Mouse (Mus musculus): ENCODE measurements at regions not wholly inside any gene's neighbourhood (a gene's known extent, or its start where the extent isn't known, plus 50 kb on each side); places are given as distances from the start of the nearest gene placed in this dataset.

GRCm38 (mm10) chr16:27138384-27138783 lies 146.9 kb upstream of the Gmnc start:
- DNase-seq (no peak), ATAC-seq (ENCODE audit: insufficient read depth) (no peak)
- no peaks in the 10 kb centered on the region for H3K27me3 ChIP-seq (ENCODE audit: insufficient read depth, low read length)
- no peaks in the 10 kb centered on the region for H3K9me3 ChIP-seq (ENCODE audit: low read depth, low read length)
- no peak for TF ChIP-seq CTCF (IDR thresholded peaks at IDR 0.05; ENCODE audit: low read depth)
- 84% methylated on average over 5 of the region's 5 CpGs for WGBS
- H3K4me2 ChIP-seq, result no peak overlapping the region
- no peak overlapping the region for H3K9ac ChIP-seq
- no peaks in the 10 kb centered on the region for H3K4me1 ChIP-seq (ENCODE audit: insufficient read depth)
- H3K27ac ChIP-seq (ENCODE audit: low read depth), result no peak overlapping the region
- H3K4me3 ChIP-seq (ENCODE audit: low read depth, low read length), result no peak overlapping the region
- no peaks in the 10 kb centered on the region for H3K36me3 ChIP-seq (ENCODE audit: insufficient read depth)

GRCm38 (mm10) chr16:27138987-27139386 lies 147.5 kb upstream of the Gmnc start:
- no peak overlapping the region for H3K4me3 ChIP-seq (ENCODE audit: low read depth, low read length)
- no peaks in the 10 kb centered on the region for H3K36me3 ChIP-seq (ENCODE audit: insufficient read depth)
- H3K27me3 ChIP-seq (ENCODE audit: insufficient read depth, low read length), result no peaks in the 10 kb centered on the region
- TF ChIP-seq CTCF (IDR thresholded peaks at IDR 0.05; ENCODE audit: low read depth), result peak; percentile 34
- H3K27ac ChIP-seq (ENCODE audit: low read depth), result no peak overlapping the region
- DNase-seq (peak; percentile 80), ATAC-seq (ENCODE audit: insufficient read depth) (no peak)
- H3K9me3 ChIP-seq (ENCODE audit: low read depth, low read length), result no peaks in the 10 kb centered on the region
- WGBS, result 8% methylated on average over 1 of the region's 1 CpGs
- no peak overlapping the region for H3K4me2 ChIP-seq
- no peak overlapping the region for H3K9ac ChIP-seq
- no peaks in the 10 kb centered on the region for H3K4me1 ChIP-seq (ENCODE audit: insufficient read depth)

- DNase-seq, result peak; percentile 81
- peak; percentile 84 for TF ChIP-seq CTCF (IDR thresholded peaks at IDR 0.05; ENCODE audit: low read depth)
- Histone ChIP-seq H3K4me2 (no peak overlapping the region), H3K9me3 (ENCODE audit: low read depth, low read length) (no peaks in the 10 kb centered on the region), H3K36me3 (ENCODE audit: insufficient read depth) (no peaks in the 10 kb centered on the region), H3K4me1 (ENCODE audit: insufficient read depth) (no peaks in the 10 kb centered on the region), H3K27me3 (ENCODE audit: insufficient read depth, low read length) (no peaks in the 10 kb centered on the region), H3K9ac (no peak overlapping the region), H3K4me3 (ENCODE audit: low read depth, low read length) (no peak overlapping the region), H3K27ac (ENCODE audit: low read depth) (no peak overlapping the region)
- no peak for ATAC-seq (ENCODE audit: insufficient read depth)
- WGBS, result 6% methylated on average over 3 of the region's 3 CpGs
Measured at GRCm38 (mm10) chr16:27140037-27140436, 148.6 kb upstream of the Gmnc start.

- Histone ChIP-seq H3K36me3 (ENCODE audit: insufficient read depth) (no peaks in the 10 kb centered on the region), H3K4me3 (ENCODE audit: low read depth, low read length) (no peak overlapping the region), H3K27ac (ENCODE audit: low read depth) (no peak overlapping the region), H3K9me3 (ENCODE audit: low read depth, low read length) (no peaks in the 10 kb centered on the region), H3K9ac (no peak overlapping the region), H3K4me1 (ENCODE audit: insufficient read depth) (no peaks in the 10 kb centered on the region), H3K4me2 (no peak overlapping the region), H3K27me3 (ENCODE audit: insufficient read depth, low read length) (no peaks in the 10 kb centered on the region)
- WGBS, result 72% methylated on average over 4 of the region's 4 CpGs
- DNase-seq (no peak), ATAC-seq (ENCODE audit: insufficient read depth) (no peak)
- no peak for TF ChIP-seq CTCF (IDR thresholded peaks at IDR 0.05; ENCODE audit: low read depth)
Measured at GRCm38 (mm10) chr16:27155805-27156204, 151.5 kb upstream of the Ostn start.

GRCm38 (mm10) chr16:27195650-27196049 lies 111.6 kb upstream of the Ostn start:
- Histone ChIP-seq H3K36me3 (ENCODE audit: insufficient read depth) (no peaks in the 10 kb centered on the region), H3K4me1 (ENCODE audit: insufficient read depth) (no peaks in the 10 kb centered on the region), H3K9me3 (ENCODE audit: low read depth, low read length) (no peaks in the 10 kb centered on the region), H3K9ac (no peak overlapping the region), H3K27ac (ENCODE audit: low read depth) (no peak overlapping the region), H3K4me2 (no peak overlapping the region), H3K4me3 (ENCODE audit: low read depth, low read length) (no peak overlapping the region), H3K27me3 (ENCODE audit: insufficient read depth, low read length) (no peaks in the 10 kb centered on the region)
- 65% methylated on average over 2 of the region's 2 CpGs for WGBS
- DNase-seq (peak; percentile 4), ATAC-seq (ENCODE audit: insufficient read depth) (no peak)
- no peak for TF ChIP-seq CTCF (IDR thresholded peaks at IDR 0.05; ENCODE audit: low read depth)
